Mouse (Mus musculus): Measurements from ENCODE around the gene Ubqln4. TPM values are rescaled to one million over a fixed set of nuclear protein-coding genes. Genes with fewer than 3 reads are reported as not detected.

The Ubqln4 gene
- total RNA-seq, 1 experiment from 2014 or later: 26.3 TPM

DNA sequence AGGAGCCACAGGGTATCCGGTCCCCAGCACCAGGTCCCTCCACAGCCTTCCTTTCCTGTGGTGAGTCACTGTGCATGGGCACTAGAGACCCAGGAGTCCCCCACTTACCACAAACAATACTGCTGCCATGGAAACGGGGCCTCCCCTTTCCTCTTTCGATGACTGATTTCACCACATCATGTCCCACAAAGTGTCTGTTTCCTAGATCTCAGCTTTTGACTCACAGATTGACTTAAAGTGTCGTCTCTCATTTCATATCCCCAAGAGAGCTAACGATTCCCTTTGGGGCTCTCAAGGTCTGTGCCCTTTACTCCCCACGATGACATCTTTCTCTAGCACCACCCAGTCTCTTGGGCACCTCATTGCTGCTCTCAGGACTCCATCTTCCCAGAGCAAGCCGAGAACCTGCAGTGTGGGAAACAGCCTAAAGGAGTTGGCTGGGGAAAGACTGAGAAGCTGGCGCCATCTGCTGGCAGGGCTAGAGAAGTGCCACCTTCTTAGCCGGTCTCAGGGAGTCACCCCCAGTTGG, 31.7 kb upstream of the Ubqln4 start:
- ATAC-seq (ENCODE audit: extremely low read depth, insufficient number of reproducible peaks, low FRiP score, poor library complexity, severe bottlenecking): peak; percentile 67

DNA sequence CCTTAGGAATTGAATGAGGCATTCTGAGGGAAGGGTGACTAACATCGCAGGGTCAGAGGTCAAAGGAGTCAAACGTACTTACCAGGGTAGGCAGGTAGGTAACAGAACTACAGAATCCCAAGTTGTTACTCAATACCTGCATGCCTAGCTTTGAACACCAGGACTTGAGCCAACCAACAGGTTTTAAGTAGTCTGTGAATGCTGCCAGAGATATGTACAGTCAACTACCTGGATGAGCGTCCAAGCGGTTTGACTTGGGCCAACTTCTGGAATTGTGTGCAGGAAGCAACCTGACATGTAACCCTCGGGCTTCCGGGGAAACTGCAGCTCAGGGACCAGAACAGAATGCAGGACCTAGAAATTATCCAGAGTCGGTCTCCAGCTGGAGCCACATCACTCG, 30.5 kb upstream of the Ubqln4 start:
- no peak for ATAC-seq (ENCODE audit: extremely low read depth, insufficient number of reproducible peaks, low FRiP score, poor library complexity, severe bottlenecking)

DNA sequence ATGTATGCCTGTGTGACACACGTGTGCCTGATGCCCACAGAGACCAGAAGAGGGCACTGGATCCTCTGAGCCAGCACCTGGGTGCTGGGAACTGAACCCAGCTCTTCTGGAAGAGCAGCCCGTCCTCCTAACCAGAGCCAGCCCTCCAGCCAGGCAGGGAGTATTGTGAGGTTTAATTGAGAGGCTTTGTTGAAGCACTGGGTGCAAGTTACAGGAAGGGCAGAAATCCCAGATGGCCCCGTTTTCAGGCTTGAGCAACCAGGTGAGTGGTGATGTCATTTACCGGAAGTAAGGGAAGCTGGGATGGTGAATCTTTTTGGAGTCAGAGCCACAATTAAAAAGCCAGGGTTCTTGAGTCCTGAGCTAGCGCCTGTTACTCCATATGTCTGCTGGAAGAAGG, 28.5 kb upstream of the Ubqln4 start:
- ATAC-seq (ENCODE audit: extremely low read depth, insufficient number of reproducible peaks, low FRiP score, poor library complexity, severe bottlenecking): no peak

DNA sequence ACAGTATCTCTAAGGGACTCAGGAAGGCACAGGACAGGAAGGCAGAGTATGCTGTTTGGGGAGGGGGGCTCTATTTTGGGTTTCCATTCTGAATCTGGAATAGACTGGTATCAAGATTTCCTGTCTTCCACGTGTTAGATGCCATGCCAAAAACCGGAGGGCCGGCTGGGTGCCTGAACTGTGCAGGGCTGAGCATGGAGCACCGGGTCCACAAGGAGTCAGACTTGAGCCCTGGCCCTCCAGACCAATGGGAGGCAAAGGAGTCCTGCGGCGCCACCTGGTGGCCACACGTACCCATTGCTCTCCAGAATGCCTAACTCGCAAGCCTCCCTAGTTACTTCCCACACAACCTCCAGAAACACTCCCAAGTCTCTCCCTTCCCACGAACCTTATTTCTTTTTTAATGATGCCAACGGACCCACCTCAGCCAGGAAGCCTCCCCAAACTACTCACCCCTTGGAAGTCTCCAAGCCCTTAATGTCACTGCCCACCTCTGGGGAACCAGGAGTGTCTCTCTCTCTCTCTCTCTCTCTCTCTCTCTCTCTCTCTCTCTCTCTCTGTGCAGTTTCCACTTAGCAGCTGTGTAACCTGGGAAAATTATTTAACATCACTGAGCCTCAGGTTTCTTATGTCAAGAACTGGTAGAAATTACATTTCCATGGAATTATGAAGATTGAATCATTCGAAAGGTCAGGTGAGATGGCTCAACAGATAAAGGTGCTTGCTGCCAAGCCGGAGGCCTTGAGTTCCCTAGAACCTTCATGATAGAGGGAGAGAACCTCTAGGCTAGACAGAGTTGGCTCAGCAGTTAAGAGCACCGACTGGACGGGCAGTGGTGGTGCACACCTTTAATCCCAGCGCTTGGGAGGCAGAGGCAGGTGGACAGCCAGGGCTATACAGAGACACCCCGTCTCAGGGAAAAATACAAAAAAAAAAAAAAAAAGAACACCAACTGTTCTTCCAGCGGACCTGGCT, 27.1 kb upstream of the Ubqln4 start:
- peak; percentile 81 for ATAC-seq (ENCODE audit: extremely low read depth, insufficient number of reproducible peaks, low FRiP score, poor library complexity, severe bottlenecking)

DNA sequence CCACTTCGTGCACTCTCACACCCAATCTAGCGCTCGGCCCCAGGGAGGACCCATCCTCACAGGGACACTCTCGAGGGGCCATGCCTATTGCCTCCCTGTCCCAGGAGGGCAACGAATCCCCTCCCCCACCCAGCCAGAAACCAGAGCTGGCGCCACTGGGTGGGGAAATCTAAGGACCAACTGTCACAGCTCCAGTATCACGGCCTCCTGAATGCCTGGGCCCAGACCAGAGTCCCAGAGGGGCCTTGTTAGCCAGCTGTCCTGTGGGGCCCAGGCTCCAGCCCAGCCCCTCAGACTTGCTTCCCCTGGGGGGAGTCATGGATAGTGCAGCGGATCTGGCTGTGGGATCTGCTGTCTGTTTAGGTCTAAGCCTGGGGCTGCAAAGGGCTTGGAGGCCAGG, 26.0 kb upstream of the Ubqln4 start:
- no peak for ATAC-seq (ENCODE audit: extremely low read depth, insufficient number of reproducible peaks, low FRiP score, poor library complexity, severe bottlenecking)

DNA sequence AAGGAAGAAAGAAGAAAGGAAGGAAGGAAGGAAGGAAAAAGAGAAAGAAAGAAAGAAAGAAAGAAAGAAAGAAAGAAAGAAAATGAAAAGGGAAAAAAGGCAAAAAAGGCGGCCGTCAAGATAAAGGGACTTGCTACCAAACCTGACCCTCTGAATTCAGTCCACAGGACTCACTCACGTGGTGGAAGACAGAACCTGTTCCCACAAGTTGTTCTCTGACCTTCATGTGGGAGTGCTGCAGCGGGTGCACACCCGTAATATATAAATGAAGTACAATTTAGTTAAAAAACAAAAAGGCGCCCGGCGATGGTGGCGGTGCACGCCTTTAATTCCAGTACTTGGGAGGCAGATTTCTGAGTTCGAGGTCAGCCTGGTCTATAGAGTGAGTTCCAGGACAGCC, 24.9 kb upstream of the Ubqln4 start:
- no peak for ATAC-seq (ENCODE audit: extremely low read depth, insufficient number of reproducible peaks, low FRiP score, poor library complexity, severe bottlenecking)

DNA sequence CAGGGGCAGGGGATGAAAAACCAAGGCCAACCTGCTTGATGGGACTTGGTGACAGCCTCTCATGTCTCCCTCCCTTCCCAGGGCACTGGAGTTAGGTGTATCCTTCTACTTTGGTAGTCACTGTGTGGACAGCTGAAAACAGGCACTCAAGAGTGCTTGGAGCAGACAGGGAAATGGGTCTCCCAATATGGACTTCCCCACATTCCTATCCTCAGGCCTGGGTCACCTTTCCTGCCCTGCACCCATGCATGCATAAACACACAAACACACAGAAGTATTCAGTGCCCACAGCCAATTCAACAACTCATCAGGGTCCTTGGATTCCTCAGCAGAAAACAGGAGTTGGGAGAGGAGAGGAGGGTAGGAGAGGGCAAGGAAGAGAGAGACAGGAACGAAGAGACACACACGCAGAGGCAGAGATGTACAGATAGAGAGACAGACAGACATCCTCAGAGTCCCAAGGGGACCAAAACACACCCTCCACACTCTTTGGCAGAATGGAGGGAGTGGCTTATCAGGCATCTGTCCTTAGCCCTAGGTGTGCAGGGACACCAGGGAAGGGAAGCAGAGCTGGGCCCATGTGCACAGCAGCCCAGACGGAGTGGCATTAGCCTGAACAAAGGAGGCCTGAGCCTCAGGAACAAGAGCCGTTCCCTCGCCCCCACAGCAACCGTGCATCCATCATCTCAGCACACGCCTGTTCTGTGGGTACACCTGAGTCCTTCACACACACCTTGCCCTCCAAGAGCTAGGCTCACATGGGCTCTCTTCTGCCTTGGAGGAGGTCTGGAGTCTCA, 24.2 kb upstream of the Ubqln4 start:
- no peak for ATAC-seq (ENCODE audit: extremely low read depth, insufficient number of reproducible peaks, low FRiP score, poor library complexity, severe bottlenecking)

DNA sequence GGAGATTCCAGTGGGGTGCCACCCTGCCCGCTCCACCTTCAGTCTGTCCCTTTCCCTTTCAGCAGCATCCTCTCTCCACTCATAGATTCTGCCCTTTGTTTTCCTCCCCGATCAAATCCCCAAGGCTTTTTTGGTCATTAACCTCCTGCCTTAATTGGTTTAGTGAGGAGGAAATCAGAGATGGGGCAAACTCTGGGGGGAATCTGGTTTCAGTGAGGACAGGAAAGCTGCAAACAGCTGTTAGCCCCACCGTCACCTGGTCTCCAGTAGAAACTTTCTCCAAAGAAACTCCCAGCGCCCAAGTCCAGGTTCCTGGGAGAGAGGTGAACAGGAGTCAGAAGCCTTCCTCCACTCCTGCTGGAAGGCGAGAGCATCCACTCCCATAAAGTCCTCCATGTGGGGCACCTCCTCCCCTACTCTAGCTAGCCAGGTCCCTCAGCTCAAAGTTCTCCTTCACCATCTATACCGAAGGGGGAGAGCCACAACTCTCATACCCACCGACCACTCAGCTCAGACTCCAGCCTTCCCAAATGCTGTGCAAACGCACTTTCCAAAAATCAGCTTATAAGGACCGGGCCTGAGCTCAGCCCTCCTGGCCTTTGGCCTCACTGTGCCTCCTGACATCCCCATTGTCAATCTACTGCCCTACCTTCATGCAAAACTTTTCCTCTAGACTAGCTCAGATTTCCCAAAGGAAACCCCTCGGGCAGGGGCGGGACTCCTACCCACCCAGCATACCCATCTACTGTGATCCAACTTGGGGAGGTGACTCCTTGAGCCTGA, 23.3 kb upstream of the Ubqln4 start:
- ATAC-seq (ENCODE audit: extremely low read depth, insufficient number of reproducible peaks, low FRiP score, poor library complexity, severe bottlenecking): no peak

DNA sequence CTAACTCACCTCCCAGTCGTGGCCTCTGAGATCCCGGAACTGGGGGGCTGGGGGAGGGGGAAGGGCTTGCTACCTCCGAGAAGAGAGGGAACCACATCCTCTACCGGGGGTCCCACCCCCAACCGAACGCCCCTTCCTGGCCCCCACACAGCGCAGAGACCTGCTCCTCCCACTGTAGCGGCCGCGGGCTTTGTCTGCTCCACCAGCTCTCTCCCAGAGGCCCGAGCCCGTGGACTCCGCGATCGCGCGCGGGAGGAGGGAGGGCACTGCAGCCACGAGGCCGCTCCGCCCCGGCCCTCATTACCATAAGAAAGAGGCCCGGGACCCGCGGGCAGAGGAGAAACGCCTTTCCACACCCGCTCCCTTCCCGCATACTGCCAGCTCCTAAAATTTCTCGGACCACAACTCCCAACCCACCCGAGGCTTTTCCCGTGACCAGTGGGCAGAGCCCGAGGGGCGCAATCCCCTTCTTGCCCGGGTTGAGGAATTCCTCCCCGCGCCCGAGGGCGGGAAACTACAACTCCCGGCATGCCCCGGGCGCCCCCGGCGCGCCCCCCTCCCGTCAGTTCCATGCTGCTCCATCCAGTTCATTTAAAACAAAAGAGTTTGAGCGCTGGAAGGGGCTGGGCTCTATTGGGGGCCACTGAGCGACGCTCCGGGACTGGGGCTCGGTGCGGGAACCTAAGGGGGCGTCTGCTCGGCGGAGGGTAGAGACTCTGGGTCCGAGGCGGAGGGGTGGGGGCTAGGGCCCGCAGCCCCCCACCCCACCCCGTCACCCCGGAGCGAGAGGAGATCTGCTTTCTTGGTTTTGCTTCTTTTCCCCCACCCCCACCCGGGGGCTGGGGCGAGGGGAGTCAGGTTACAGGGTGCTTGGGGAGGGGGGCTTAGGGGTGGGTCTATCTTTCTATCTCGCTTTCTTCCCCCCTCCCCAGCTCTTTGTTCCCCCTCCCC, 21.9 kb upstream of the Ubqln4 start:
- ATAC-seq (ENCODE audit: extremely low read depth, insufficient number of reproducible peaks, low FRiP score, poor library complexity, severe bottlenecking): peak; percentile 42

DNA sequence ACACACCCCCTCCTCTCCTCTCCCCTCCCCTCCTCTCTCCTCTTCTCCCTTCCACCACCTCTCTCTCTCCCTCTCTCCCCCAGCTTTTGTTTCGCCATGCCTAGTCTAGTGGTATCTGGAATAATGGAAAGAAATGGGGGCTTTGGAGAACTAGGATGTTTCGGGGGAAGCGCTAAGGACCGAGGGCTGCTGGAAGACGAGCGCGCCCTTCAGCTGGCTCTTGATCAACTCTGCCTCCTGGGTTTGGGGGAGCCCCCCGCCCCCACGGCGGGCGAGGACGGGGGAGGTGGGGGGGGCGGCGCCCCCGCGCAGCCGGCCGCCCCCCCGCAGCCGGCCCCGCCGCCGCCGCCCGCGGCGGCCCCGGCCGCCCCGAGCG, 21.3 kb upstream of the Ubqln4 start, which contains the start of gene Mex3a:
Gene Mex3a (plus strand): TSS at position 97 of the 376 bp plus-strand sequence.
- ATAC-seq (ENCODE audit: extremely low read depth, insufficient number of reproducible peaks, low FRiP score, poor library complexity, severe bottlenecking): no peak

DNA sequence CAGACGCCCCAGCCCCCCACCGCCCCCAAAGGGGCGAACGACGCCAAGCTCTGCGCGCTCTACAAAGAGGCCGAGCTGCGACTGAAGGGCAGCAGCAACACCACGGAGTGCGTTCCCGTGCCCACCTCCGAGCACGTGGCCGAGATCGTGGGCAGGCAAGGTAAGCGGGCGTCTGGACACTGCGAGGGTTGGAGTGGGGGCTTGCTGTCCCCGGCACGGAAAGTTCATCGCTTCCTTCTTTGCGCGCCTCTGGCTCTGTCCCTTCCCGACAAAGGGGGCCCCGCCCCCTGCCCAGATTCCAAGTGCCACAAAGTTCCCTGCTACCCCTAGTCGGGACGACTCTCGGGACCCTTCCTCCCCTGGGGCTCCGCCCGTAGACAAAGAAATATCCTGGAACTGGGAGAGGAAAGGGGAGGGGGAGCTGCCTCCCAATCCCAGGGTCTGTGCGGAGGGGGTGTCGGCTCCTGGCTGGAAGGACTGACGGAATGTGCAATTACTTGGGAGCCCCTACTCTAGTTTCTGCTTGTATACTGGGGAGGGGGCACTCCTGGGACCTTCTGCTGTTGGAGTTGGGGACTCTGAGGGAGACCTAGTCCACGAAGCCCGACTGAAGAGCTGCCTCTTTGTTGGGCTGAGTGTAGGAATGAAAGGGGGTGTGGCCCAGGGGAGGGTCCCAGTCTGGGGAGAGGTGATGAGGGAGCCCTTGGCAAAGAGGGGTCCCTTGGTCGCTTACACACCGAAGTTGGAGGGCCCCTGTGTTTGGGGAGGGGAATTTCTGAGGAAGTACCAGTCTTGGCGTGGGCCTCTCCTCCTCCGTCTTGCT, 20.7 kb upstream of the Ubqln4 start:
- no peak for ATAC-seq (ENCODE audit: extremely low read depth, insufficient number of reproducible peaks, low FRiP score, poor library complexity, severe bottlenecking)

DNA sequence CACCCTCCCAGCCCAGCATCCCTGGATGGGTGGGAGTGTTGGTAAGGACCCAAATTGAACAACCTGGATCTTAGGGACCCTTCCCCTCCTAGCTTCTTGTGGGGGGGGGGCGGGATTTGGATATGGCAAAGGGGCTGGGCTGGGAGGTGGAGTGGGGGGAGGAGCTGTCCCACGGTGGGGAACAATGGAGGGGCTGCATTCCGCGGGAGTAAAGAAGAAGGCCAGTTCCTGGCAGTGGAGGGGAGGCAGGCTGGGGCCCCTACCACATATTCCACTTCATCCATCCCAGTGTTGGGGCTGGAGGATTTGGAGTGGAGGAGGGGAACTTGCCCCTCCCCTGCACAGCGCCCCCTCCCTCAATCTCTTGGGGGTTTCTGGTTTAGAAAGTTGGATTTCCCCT, 19.9 kb upstream of the Ubqln4 start:
- ATAC-seq (ENCODE audit: extremely low read depth, insufficient number of reproducible peaks, low FRiP score, poor library complexity, severe bottlenecking): no peak

DNA sequence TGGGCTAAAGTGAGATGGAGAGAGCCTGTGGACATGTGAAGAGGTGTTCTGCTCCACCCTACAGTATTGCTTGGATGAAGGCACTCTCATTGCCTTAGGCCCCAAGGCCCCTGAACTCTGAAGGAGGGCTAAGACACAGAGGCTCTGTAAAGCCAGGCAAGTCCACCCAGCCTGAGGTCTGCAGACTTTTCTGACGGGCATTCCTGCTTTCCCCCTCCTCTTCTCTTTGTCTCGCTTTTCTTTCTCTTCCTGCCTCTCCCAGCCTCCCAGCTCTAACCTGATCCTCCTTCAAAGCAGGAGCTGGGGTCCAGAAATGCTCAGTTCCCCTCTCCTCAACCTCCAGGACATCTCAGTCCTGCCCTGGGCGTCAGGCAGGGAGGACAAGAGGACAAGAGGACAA, 18.6 kb upstream of the Ubqln4 start:
- ATAC-seq (ENCODE audit: extremely low read depth, insufficient number of reproducible peaks, low FRiP score, poor library complexity, severe bottlenecking): no peak

DNA sequence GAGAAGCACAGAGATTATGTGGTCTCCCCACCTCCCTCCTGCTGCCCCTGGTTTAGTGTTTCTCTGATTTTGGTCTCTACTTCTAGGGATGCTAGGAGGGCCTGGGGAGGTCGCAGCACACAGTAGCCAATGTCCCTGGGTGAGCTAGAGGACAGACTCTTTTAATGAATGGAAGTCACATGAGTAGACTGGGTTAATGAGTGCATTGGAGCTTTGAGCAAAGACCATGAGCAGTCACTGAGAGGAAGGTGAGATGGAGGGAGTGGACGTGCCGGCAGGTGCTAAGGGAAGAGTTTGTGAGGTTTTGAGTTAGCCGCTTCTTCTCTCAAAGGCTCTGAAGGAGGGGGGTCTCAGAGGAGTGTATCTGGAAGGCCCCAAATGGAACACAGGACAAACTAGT, 18.0 kb upstream of the Ubqln4 start:
- no peak for ATAC-seq (ENCODE audit: extremely low read depth, insufficient number of reproducible peaks, low FRiP score, poor library complexity, severe bottlenecking)

DNA sequence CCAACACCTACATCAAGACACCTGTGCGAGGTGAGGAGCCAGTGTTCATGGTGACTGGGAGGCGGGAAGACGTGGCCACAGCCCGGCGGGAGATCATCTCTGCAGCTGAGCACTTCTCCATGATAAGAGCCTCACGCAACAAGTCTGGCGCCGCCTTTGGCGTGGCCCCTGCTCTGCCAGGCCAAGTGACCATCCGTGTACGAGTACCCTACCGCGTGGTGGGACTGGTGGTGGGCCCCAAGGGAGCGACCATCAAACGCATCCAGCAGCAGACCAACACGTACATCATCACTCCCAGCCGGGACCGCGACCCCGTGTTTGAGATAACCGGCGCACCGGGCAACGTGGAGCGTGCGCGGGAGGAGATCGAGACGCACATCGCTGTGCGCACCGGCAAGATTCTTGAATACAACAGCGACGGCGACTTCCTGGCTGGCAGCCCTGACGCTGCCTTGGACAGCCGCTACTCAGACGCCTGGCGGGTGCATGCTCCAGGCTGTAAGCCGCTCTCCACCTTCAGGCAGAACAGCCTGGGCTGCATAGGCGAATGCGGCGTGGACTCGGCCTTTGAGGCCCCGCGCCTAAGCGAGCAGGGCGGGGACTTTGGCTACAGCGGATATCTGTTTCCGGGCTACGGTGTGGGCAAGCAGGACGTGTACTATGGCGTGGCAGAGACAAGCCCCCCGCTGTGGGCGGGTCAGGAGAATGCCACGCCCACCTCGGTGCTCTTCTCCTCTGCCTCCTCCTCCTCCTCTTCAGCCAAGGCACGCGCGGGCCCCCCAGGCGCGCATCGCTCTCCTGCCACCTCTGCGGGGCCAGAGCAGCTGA, 17.2 kb upstream of the Ubqln4 start:
- ATAC-seq (ENCODE audit: extremely low read depth, insufficient number of reproducible peaks, low FRiP score, poor library complexity, severe bottlenecking): no peak

DNA sequence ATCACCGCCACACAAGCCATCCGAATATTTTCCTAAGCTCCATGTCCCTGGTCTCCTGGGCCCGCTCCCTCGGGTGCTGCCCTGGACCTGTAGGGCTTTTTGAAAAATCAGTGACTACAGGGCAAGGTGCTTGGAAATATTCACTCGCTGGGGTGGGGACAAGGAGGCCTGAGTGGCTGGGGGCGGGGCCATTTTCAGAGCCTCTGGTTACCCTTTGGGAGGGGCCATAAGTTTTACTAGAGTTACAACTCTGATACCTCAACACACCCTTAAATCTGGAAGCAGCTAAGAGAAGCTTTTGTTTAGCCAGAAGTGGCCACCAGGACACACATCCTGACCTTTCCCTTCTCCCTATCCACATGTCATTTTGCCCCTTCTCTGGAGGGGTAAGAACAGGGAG, 16.4 kb upstream of the Ubqln4 start:
- ATAC-seq (ENCODE audit: extremely low read depth, insufficient number of reproducible peaks, low FRiP score, poor library complexity, severe bottlenecking): no peak
